Mouse (Mus musculus) urinary bladder, adult 2 months (tissue): ENCODE results near the gene Odr4. TPM values are rescaled to one million over a fixed set of nuclear protein-coding genes. Genes with fewer than 3 reads are reported as not detected.

ENCODE experiments used
- polyA plus RNA-seq: library from polyadenylated mRNA; depleted of rRNA; stranded (reverse); fragments of >200 nt; gene quantifications from 2 replicates; pipeline ENCODE4 v1.2.3, GENCODE M21; 2012; rRNA removed

The Odr4 gene
- polyA plus RNA-seq, 1 experiment: 44.3 TPM

Other genes starting within 250 kb of the Odr4 start
- gene Pdc, start 73.7 kb downstream of the Odr4 start, polyA plus RNA-seq: not detected in 2 replicates
- 71.5 and 90.4 TPM in 2 replicates for gene Tpr, start 242 bp downstream of the Odr4 start, polyA plus RNA-seq
- gene Prg4, start 73.1 kb upstream of the Odr4 start, polyA plus RNA-seq: 0.66 and 1.3 TPM in 2 replicates